Mouse (Mus musculus) adrenal gland, postnatal 14 days (tissue): ENCODE measurements around the gene Brwd1. TPM values are rescaled to one million over a fixed set of nuclear protein-coding genes. Genes with fewer than 3 reads are reported as not detected.
A peak's percentile ranks its signal among the peaks of the same experiment; 100 is the strongest.
"Not testable (repeated sequence)": the region's sequence is repeated elsewhere in the genome, so short reads cannot be mapped to it uniquely, and the experiment has no call there.

Experiments used
- DNase-seq: peaks from one replicate; pipeline ENCODE4 v3.0.0; 2021; ENCODE audit warnings: mixed read lengths
- microRNA-seq, 2 experiments: library from miRNA; unstranded; fragments of <30 nt; microRNA quantifications; one replicate each; pipeline ENCODE4 v1.2.0; 2021
- total RNA-seq: library from RNA; stranded (reverse); gene quantifications from 2 replicates; pipeline ENCODE4 v1.2.3, GENCODE M21; 2021

The Brwd1 gene
- total RNA-seq, 1 experiment from 2014 or later: 70.4 TPM

GRCm38 (mm10) chr16:95983601-95984000 lies 98.7 kb downstream of the Brwd1 start:
- DNase-seq: no peak

- DNase-seq: no peak
Measured at GRCm38 (mm10) chr16:95970841-95971240, 111.5 kb downstream of the Brwd1 start.

- DNase-seq: no peak
Measured at GRCm38 (mm10) chr16:95967455-95967854, 114.9 kb downstream of the Brwd1 start.

GRCm38 (mm10) chr16:95964427-95965023 lies 117.8 kb downstream of the Brwd1 start:
- peak; percentile 46 for DNase-seq

GRCm38 (mm10) chr16:95961484-95961883 lies 120.8 kb downstream of the Brwd1 start:
- not testable (repeated sequence) for DNase-seq

GRCm38 (mm10) chr16:95960689-95961088 lies 121.6 kb downstream of the Brwd1 start:
- not testable (repeated sequence) for DNase-seq

GRCm38 (mm10) chr16:95958080-95958479 lies 124.2 kb downstream of the Brwd1 start:
- no peak for DNase-seq

- no peak for DNase-seq
Measured at GRCm38 (mm10) chr16:95956618-95957017, 125.7 kb downstream of the Brwd1 start.

- DNase-seq: no peak
Measured at GRCm38 (mm10) chr16:95955716-95956346, 126.5 kb downstream of the Brwd1 start.

- DNase-seq: no peak
Measured at GRCm38 (mm10) chr16:95954341-95954740, 128.0 kb downstream of the Brwd1 start.

GRCm38 (mm10) chr16:95953159-95953650 lies 129.1 kb downstream of the Brwd1 start:
- DNase-seq: no peak

GRCm38 (mm10) chr16:95951471-95951870 lies 130.9 kb downstream of the Brwd1 start:
- no peak for DNase-seq

GRCm38 (mm10) chr16:95945389-95946311 lies 136.7 kb downstream of the Brwd1 start:
- peak; percentile 86 for DNase-seq

- DNase-seq: no peak
Measured at GRCm38 (mm10) chr16:95943186-95943585, 139.1 kb downstream of the Brwd1 start.

Small RNA genes within 50 kb of the gene (microRNA-seq; reads per million reads assigned to microRNA genes)
- 0 reads per million in 2 experiments for gene Gm27833

Other genes with a start within 250 kb of the Brwd1 start
- gene Psmg1, start 91.6 kb downstream of the Brwd1 start, total RNA-seq: 35.4 and 38.8 TPM in 2 replicates
- gene Hmgn1, start 45.2 kb upstream of the Brwd1 start, total RNA-seq: 234 and 260 TPM in 2 replicates
- 17.7 and 23.2 TPM in 2 replicates for gene Wrb, start 62.9 kb upstream of the Brwd1 start, total RNA-seq
- gene Lca5l, start 109.7 kb upstream of the Brwd1 start, total RNA-seq: 0.85 and 2.5 TPM in 2 replicates
- 7.9 and 9.9 TPM in 2 replicates for gene Sh3bgr, start 117.9 kb upstream of the Brwd1 start, total RNA-seq
- gene B3galt5, start 153.3 kb upstream of the Brwd1 start, total RNA-seq: 0.30 TPM in 1 of 2 replicates, not detected in the other